Mouse (Mus musculus) CD8-positive naive resting alpha-beta T cell, adult 2 months (primary cell): ENCODE measurements around the gene Gpr65.
"Not testable (repeated sequence)": the region's sequence is repeated elsewhere in the genome, so short reads cannot be mapped to it uniquely, and the experiment has no call there.

Experiments used
- DNase-seq, 2 experiments: peaks; one replicate each; pipeline ENCODE4 v3.0.0; 2022; ENCODE audit warnings: low read depth in 2 of 2, low spot score in 2 of 2

The Gpr65 gene

GRCm38 (mm10) chr12:98268441-98269369 lies at the start of gene Gpr65:
Gpr65 (plus strand) TSS chr12:98268635.
- DNase-seq, result peak; percentile 26 to 38

- no peak for DNase-seq
Measured at GRCm38 (mm10) chr12:98223286-98223685, 45.1 kb upstream of the Gpr65 start.

- DNase-seq, result no peak
Measured at GRCm38 (mm10) chr12:98227037-98227436, 41.4 kb upstream of the Gpr65 start.

- not testable (repeated sequence) for DNase-seq
Measured at GRCm38 (mm10) chr12:98238478-98238877, 30.0 kb upstream of the Gpr65 start.

DNA sequence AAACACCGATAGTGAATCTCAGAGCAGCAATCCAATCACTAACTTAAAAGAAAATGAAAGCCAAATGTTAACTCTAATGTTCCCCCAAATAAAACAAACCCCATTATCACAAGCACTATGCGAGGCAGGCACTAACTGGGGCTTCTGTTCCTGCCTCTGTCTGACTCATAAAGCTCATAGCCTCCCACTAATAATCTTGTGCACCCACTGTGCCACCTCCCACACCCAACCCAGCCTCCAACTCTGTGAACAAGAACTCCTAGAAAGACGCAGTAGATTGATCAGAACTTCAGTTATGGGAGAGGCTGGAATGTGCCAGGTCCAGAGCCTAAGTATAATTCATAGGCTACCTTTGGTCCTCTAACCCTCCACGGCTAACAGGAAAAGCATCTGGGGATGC lies 24.3 kb upstream of the Gpr65 start:
- DNase-seq, result no peak

DNA sequence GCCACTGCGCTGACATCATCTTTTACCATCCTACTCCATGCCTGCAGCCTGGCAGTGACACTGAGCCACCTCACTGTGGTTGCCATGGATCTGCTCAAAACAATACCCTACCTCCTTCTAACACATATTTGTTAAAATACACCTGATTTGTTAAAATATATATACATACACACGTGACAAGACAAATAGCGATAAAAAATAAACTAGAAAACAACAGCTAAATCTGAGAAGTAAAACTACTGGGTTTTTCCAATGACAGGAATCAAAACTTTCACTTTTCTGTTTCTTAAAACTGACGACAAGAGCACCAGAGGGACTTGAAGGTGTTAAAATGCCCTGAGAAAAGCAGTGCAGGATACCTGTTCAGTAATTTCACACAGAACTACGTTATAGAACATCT lies 23.6 kb upstream of the Gpr65 start:
- no peak for DNase-seq

DNA sequence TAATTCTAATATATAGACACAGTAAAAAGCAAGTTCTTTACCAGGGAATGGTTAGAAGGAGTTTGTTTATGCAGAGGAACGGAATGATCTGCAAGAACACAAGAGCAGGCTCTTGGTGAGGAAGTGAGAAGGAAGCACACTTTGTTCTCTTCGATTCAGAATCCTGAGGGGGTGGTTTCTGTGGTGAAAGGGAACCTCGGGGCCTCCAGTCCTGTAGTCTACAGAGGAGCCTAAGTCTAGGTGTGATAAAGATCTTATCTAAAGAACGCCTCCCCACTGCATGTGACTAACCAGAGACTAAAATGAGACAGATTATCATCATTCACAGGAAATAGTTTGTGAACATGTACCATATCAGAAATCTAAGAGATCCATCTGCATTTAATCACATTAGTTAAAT lies 21.6 kb upstream of the Gpr65 start:
- peak; percentile 46 to 66 for DNase-seq

GRCm38 (mm10) chr12:98249671-98250070 lies 18.8 kb upstream of the Gpr65 start:
- DNase-seq, result no peak

GRCm38 (mm10) chr12:98250327-98250726 lies 18.1 kb upstream of the Gpr65 start:
- no peak for DNase-seq

- no peak for DNase-seq
Measured at GRCm38 (mm10) chr12:98252417-98252816, 16.0 kb upstream of the Gpr65 start.

- no peak for DNase-seq
Measured at GRCm38 (mm10) chr12:98255373-98255995, 13.0 kb upstream of the Gpr65 start.

DNA sequence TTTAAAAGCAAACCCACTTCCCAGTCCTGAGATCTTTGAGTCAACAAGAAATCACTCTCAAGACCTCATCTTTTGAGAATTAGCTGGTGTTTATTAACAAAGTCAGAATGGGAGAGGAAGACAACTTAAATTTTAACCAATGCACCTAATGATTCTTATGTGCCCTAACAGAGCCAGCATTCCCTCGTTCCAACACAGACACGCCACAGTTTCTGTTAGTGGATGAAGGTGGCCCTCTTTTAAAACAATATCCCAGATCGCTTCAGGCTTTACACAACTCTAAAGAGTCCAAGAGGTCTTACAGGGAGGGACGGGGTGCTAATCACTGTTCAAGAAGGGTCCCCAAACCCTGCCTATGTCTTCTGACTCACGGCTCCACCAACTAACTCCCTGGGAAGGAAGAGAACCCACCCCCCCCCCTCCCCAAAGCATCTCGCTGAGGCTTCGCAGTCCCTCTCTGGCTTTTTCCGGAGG lies 10.0 kb upstream of the Gpr65 start:
- DNase-seq, result no peak

- peak; percentile 71 for DNase-seq
Measured at GRCm38 (mm10) chr12:98258845-98259517, 9.5 kb upstream of the Gpr65 start, which contains the start of gene Galc. Galc (minus strand) TSS chr12:98259459.

GRCm38 (mm10) chr12:98259518-98259852 lies 8.9 kb upstream of the Gpr65 start:
- DNase-seq, result no peak

DNA sequence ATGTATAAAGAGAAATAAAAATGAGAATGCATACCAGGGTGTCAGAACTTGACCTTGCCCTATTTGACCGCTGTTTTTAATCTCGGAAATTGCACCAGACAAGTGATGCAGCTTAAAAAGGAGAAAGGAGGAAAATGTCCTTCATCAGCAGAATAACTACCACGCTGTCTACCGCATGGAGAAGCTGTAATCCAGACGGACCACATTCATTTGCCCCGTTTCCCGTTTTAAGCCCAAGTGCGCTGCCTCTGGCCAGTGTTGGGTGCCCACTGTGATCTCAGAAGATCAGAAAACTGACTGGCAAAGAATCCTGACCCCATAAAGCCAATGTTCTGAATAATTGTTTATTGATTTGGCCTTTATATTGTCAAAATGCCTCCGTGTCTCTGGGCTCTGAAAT lies 2.7 kb upstream of the Gpr65 start:
- no peak for DNase-seq

DNA sequence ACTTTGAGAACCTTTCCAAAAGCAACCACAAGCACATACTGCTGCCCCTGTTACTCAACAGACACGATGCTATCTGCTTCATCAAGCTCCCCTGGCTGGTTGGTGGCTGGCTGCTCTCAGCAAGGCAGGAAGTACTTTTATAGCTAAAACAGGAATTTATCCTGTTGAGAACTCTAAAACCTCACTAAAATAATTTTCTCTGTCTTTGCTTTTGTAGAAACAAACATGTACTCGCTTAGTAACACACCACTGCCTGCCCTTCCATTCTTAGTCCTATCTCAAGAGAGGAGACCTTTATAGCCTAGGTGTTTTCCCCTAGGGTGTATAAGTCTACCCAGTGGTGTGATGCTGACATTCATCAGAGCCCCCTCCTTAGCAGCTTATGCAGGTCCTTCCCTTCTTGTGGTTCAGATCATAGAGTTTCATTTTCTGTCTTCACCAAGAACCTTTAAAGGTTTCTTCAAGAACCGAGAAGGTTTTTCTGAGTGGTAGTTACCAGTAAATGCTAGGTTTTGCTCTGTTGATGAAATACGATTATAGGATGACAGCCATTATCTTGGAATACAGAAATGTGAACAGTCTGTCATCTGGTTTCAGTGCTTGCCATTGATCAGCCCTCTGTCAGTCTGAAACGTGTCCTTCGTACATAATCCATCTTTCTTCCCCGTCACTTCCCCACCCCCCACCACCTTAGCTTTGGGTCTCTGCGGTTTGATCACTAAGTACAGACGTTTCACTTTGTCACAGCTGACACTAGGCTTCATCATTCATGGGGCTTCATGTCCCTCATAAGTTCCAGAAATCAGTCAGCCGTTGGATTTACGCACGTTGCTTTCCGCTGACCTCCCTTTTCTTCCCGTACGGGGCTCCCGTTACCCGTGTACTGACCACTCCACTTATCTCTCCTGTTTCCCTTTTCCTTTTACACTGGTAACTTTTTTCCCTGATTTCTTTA lies 1.6 kb downstream of the Gpr65 start:
- peak; percentile 59 to 60 for DNase-seq

DNA sequence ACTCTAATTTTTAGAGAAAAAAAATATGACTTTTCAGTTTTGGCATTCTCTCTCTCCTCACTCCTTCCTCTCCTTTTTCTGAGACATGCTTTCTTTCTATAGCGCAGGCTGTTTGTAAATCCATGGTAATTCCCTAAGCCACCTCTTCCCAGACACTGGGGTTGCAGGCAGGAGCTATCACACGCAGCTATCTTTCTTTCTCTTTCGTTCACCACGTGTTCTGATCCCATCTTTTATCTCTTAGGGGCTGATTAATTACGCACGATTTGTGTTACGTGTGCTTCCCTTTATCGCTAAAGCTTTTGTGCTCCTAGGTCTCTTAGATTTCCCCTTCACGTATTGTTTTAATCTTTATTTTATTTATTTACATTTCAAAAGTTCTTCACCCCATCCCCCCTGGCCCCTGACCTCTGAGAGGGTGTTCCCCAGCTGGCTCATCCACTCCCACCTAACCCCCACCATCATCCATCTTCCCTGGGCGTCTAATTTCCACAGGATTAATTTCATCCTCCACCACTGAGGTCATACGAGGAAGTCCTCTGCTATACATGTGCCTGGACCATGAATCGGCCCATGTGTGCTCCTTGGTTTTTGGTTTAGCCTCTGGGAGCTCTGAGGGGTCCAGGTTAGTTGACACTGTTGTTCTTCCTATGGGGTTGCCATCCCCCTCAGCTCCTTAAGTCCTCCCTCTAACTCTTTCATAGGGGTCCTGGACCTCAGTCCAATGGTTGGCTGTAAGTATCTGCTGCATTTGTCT lies 2.6 kb downstream of the Gpr65 start:
- no peak for DNase-seq

DNA sequence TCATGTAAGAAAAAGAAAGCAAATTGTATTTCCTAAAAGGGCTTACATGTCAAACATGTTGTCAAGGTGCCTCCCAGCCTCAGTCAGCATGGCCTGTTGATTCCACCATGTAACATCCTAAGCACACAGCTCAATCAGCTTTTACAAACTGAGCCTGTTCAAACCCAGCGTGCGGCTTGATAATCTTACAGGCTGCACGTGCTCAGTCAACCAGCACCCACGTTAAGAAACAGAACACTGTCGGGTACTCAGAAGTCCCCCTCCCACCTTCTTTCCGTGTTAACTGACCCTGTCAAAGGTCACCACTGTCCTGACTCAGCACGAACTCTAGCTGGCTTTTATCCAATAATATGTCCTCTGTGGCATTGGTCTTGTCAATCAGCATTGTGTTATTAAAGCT lies 4.0 kb downstream of the Gpr65 start:
- no peak for DNase-seq

DNA sequence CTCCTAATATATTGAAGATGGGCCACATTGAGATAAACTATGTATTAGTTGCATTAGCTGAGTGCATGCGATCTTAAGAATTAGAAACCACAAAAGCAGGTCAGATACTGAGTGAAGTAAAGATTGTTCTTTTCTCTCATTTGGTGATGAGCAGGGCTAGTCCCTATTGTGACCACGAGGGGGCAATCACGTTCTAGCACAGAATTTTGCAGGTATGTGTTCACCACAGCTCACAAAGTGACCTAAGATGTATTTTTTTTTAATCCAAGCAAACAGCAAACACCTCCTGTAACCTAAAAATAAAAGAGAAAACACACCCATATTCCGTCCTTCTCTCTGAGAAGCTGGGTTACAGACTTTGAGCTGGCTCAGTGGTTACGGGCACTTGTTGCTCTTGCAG lies 12.1 kb downstream of the Gpr65 start:
- peak; percentile 46 to 64 for DNase-seq

DNA sequence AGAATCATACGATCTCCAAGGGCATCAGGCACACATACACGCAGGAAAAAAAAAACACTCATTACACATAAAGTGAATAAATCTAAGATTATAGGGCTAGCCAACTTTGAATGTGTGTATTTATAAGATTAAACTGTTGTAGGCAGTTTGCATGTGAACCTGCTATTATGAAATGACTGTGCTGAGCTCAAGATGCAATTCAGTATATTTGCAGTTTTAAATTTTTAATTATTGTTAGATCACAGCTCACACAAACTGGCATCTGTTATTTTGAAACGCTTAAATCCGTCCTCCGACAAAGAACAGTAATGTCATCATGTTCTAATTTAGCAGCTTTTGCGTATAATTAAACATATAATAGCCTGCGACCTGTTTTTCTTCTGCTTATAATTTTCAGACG lies 12.6 kb downstream of the Gpr65 start:
- DNase-seq, result no peak
